Mouse (Mus musculus) embryo, embryonic 10.5 days (tissue): ENCODE results near the gene Ank.

Source experiments
- DNase-seq: peaks from one replicate; pipeline ENCODE4 v3.0.0-alpha.2; 2015; ENCODE audit warnings: low spot score

The Ank gene

DNA sequence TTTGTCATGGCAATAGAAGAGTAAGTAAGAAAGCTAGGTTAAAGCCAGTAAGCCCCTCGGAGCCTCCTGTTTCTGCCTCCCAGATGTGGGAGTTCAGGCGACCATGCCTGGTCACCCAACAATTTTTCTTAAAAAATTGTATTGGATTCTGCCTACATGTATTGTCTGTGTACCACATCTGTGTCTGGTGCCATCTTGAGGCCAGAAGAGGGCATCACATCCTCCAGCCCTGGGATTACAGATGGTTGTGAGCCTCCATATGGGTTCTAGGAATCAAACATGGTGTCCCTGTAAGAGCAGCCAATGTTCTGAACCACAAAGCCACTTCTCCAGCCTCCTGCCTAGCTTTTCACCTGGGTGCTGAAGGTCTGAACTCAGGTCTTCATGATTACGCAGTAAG lies 176.4 kb downstream of the Ank start:
- peak; percentile 45 for DNase-seq
